Mouse (Mus musculus): ENCODE results near the gene Kcnc4. TPM values are rescaled to one million over a fixed set of nuclear protein-coding genes. Genes with fewer than 3 reads are reported as not detected.
A peak's percentile ranks its signal among the peaks of the same experiment; 100 is the strongest.

Gene Kcnc4
- 10 to 100 TPM; 33.9 to 37.5 TPM for total RNA-seq (2021)
- long read RNA-seq, transcript Kcnc4-201 (4 exons, 3,667 nt) = major isoform, 10 of 18 reads
- long read RNA-seq, partial matches to known transcripts = 1 of 18 reads
- long read RNA-seq, other reads (novel, unspliced or antisense) = 7 of 18 reads

- peak; percentile 41 to 55 for DNase-seq (ENCODE audit: low spot score in 2 of 2)
Observed at GRCm38 (mm10) chr3:107459196-107459772, at the start of gene Kcnc4. Gene Kcnc4, minus strand, starts transcription at chr3:107459552.

- peak in 1 of 2 experiments; percentile 50 for DNase-seq (ENCODE audit: low spot score in 2 of 2)
Observed at GRCm38 (mm10) chr3:107508696-107509095, 49.3 kb upstream of the Kcnc4 start.

GRCm38 (mm10) chr3:107507966-107508365, 48.6 kb upstream of the Kcnc4 start:
- DNase-seq (ENCODE audit: low spot score in 2 of 2) = no peak

DNA sequence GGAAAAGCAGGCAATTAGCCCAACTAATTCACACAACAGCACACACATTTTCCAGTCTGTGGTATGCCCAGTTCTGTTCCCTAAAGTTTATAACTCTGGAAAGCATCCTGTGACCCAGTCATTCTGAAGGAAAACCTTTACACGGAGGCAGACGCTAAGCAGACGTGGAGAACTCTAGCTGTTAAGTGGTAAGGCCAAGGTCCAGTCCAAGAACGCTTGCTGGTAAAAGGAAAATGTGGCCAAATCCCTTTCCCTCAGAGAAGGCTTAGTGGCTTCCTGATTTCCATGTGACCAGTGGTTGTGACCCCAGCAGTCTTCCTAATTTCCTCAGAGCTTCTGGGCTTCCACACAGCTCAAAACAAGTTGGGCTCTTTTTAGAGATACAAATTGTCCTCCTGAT, 47.2 kb upstream of the Kcnc4 start:
- no peak for DNase-seq (ENCODE audit: low spot score in 2 of 2)

GRCm38 (mm10) chr3:107505464-107506367, 46.4 kb upstream of the Kcnc4 start:
- DNase-seq (ENCODE audit: low spot score in 2 of 2) = peak in 1 of 2 experiments; percentile 45

GRCm38 (mm10) chr3:107504542-107504941, 45.2 kb upstream of the Kcnc4 start:
- DNase-seq (ENCODE audit: low spot score in 2 of 2) = no peak

GRCm38 (mm10) chr3:107503716-107504115, 44.4 kb upstream of the Kcnc4 start:
- DNase-seq (ENCODE audit: low spot score in 2 of 2) = no peak

GRCm38 (mm10) chr3:107501702-107502151, 42.4 kb upstream of the Kcnc4 start:
- peak; percentile 45 to 60 for DNase-seq (ENCODE audit: low spot score in 2 of 2)

DNA sequence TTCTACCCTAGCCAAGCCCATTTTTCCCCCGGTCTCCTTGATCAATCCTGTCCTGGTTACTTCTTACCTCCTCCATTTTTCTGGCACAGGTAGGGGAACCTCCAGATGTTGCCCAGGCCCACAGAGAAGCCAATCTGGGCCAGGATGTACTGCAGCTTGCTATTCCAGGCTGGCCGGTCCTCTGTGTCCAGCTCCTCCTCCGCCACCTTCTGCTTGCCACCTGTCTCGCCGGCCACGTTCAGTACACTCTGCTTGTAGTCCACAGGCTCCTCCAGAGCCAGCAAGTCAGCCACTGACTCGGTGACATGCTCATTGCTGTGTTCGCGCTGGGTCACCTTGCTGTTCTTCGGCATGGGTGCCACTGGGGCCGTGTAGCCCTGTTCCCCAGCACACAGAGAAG, 40.9 kb upstream of the Kcnc4 start:
- no peak for DNase-seq (ENCODE audit: low spot score in 2 of 2)

GRCm38 (mm10) chr3:107496086-107496850, 36.9 kb upstream of the Kcnc4 start:
- DNase-seq (ENCODE audit: low spot score in 2 of 2) = peak in 1 of 2 experiments; percentile 46

- no peak for DNase-seq (ENCODE audit: low spot score in 2 of 2)
Observed at GRCm38 (mm10) chr3:107495524-107495923, 36.2 kb upstream of the Kcnc4 start.

DNA sequence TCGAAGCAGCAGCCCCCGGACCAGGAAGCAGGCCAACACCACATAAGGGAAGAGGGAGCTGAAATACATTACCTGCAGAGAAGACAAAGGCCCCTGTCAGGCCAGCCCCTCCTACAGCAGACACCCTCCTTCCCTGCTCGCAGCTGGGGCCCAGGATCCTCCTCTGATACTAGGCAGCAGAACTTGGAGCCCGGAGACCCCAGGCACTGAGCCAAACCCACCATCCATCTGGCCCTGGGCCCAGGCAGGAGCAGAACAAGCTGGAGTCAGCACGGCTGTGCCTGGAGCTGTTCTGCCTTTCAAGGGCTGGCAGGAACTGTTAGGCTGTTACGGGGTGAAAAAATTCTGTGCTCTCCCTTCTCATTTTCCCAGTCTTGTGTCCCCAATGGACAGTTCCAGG, 32.1 kb upstream of the Kcnc4 start:
- peak; percentile 97 to 99 for DNase-seq (ENCODE audit: low spot score in 2 of 2)

GRCm38 (mm10) chr3:107488637-107489036, 29.3 kb upstream of the Kcnc4 start:
- DNase-seq (ENCODE audit: low spot score in 2 of 2) = no peak

- DNase-seq (ENCODE audit: low spot score in 2 of 2) = peak in 1 of 2 experiments; percentile 50
Observed at GRCm38 (mm10) chr3:107483290-107483689, 23.9 kb upstream of the Kcnc4 start.

DNA sequence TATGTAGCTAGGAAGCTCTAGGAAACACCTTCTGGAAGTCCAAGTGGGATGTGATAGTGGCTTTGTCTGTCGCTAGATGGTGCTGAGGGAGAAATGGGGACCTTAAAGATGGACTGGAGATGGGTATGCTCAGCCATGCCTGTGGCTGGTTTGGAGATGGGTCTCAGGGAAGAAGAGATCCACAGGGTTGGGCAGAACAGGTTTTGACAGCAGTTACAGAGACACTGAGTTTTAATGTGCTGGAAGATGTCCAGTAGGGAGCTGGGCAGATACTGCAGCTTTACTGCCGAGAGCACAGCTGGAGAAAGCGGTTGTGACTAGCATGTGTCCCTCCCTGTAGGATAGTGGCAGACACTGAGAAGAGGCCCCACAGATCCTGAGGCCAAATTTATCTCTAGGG, 21.3 kb upstream of the Kcnc4 start:
- DNase-seq (ENCODE audit: low spot score in 2 of 2) = no peak

GRCm38 (mm10) chr3:107472198-107472597, 12.8 kb upstream of the Kcnc4 start:
- peak; percentile 53 to 57 for DNase-seq (ENCODE audit: low spot score in 2 of 2)

GRCm38 (mm10) chr3:107469059-107469458, 9.7 kb upstream of the Kcnc4 start:
- no peak for DNase-seq (ENCODE audit: low spot score in 2 of 2)

DNA sequence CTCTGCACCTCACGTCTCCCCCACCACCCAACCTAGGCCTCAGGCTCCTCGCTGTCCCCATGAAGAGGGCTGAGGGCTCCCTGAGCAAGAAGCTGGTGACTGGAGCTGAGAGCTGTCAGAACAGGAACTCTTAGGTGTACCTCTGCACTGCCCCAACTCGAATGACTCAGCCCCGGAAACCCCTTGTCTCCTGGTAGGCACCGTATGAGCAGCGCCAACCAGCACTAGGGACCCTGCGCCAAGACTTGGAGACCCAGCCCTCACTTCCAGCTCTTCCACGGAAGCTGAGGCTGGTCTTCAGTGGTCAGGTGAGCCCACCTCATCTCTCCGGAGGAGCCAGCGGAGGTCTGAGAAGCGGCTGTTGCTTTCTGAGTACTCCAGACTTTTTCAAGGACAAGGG, 8.8 kb upstream of the Kcnc4 start:
- no peak for DNase-seq (ENCODE audit: low spot score in 2 of 2)

GRCm38 (mm10) chr3:107466577-107466976, 7.2 kb upstream of the Kcnc4 start:
- DNase-seq (ENCODE audit: low spot score in 2 of 2) = peak; percentile 91

- DNase-seq (ENCODE audit: low spot score in 2 of 2) = peak; percentile 85 to 90
Observed at GRCm38 (mm10) chr3:107462160-107462559, 2.8 kb upstream of the Kcnc4 start.

DNA sequence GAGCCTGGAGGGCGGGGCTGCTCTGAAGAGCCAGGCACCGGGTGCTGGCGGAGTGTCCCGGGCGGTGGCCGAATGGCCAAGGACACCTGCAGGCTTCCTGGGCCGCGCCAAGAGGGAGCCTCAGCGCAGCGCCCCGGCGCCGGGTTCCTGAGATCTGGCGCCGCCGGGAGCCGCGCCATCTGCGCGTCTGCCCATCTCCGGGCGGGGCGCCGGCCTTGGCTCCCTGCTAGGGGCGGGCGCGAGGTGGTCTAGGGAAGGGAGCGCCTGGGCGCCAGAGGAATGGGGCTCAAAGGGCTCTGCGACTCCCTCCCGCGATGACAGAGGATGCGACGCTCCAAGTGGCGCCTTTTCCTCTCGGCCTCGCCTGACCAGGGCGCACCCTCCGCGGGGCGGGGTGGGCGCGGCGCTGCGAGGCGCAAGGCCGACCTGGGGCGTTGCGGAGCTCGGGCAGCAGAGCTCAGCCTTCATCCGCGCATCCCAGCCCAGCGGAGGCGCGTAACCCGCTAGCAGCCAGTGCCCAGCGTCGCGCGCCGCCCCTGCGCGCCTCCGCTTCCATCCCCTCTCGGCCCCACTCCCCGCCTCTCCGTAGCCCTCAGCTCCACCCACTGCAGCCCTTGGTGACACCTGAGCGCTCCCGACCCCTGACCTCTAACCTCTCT, 550 bp upstream of the Kcnc4 start:
- DNase-seq (ENCODE audit: low spot score in 2 of 2) = peak; percentile 40 to 58

Measured in layer of hippocampus, postnatal 10 days (tissue).